Mouse (Mus musculus): Measurements from ENCODE around the gene Ncf2.

Ncf2 gene

GRCm38 (mm10) chr1:152832316-152832715 lies 32.3 kb downstream of the Ncf2 start:
- DNase-seq = no peak

- DNase-seq = no peak
Observed at GRCm38 (mm10) chr1:152835061-152835460, 35.1 kb downstream of the Ncf2 start.

GRCm38 (mm10) chr1:152838026-152838702 lies 38.2 kb downstream of the Ncf2 start:
- DNase-seq = no peak

- no peak for DNase-seq
Observed at GRCm38 (mm10) chr1:152838841-152839240, 38.8 kb downstream of the Ncf2 start.

GRCm38 (mm10) chr1:152840343-152840742 lies 40.3 kb downstream of the Ncf2 start:
- no peak for DNase-seq

- no peak for DNase-seq
Observed at GRCm38 (mm10) chr1:152841057-152841456, 41.1 kb downstream of the Ncf2 start.

GRCm38 (mm10) chr1:152844634-152845033 lies 44.6 kb downstream of the Ncf2 start:
- no peak for DNase-seq

- DNase-seq = no peak
Observed at GRCm38 (mm10) chr1:152845211-152845730, 45.3 kb downstream of the Ncf2 start.

- no peak for DNase-seq
Observed at GRCm38 (mm10) chr1:152846856-152847255, 46.9 kb downstream of the Ncf2 start.

- DNase-seq = no peak
Observed at GRCm38 (mm10) chr1:152869901-152870300, 69.9 kb downstream of the Ncf2 start.

GRCm38 (mm10) chr1:152871031-152871430 lies 71.0 kb downstream of the Ncf2 start:
- DNase-seq = no peak

Data from right cerebral cortex, postnatal 4 days (tissue).